Mouse (Mus musculus) gastrocnemius, postnatal 14 days (tissue): Measurements from ENCODE around the gene Pex3. TPM values are rescaled to one million over a fixed set of nuclear protein-coding genes. Genes with fewer than 3 reads are reported as not detected.

ENCODE experiments used
- DNase-seq: peaks from one replicate; pipeline ENCODE4 v3.0.0; 2021; ENCODE audit warnings: mixed read lengths
- intact Hi-C: fragments of 180-260 bp; cut with DNase I; formaldehyde crosslinking; loops from one replicate; pipeline ENCODE4 v1.15.1; 2025; ENCODE audit warnings: low total_unique reads
- long read RNA-seq, 2 experiments: library from polyadenylated mRNA; stranded (forward); transcript quantifications; one replicate each; pipeline ENCODE4 v2.0.0; 2021
- total RNA-seq, 2 experiments: library from RNA; stranded (reverse); gene quantifications; 2 replicates each; pipeline ENCODE4 v1.2.3; 2021

Pex3 gene
- total RNA-seq, result 10 to 100 TPM; 12.3 to 12.8 TPM
- long read RNA-seq, experiment 1, transcript Pex3-201 (12 exons, 2,129 nt), result major isoform, 8 of 10 reads
- long read RNA-seq, experiment 1, partial matches to known transcripts, result 0 of 10 reads
- long read RNA-seq, experiment 1, other reads (novel, unspliced or antisense), result 1 of 10 reads
- long read RNA-seq, experiment 2, transcript Pex3-201 (12 exons, 2,129 nt), result major isoform, 12 of 13 reads
- long read RNA-seq, experiment 2, partial matches to known transcripts, result 0 of 13 reads
- long read RNA-seq, experiment 2, other reads (novel, unspliced or antisense), result 0 of 13 reads

DNA sequence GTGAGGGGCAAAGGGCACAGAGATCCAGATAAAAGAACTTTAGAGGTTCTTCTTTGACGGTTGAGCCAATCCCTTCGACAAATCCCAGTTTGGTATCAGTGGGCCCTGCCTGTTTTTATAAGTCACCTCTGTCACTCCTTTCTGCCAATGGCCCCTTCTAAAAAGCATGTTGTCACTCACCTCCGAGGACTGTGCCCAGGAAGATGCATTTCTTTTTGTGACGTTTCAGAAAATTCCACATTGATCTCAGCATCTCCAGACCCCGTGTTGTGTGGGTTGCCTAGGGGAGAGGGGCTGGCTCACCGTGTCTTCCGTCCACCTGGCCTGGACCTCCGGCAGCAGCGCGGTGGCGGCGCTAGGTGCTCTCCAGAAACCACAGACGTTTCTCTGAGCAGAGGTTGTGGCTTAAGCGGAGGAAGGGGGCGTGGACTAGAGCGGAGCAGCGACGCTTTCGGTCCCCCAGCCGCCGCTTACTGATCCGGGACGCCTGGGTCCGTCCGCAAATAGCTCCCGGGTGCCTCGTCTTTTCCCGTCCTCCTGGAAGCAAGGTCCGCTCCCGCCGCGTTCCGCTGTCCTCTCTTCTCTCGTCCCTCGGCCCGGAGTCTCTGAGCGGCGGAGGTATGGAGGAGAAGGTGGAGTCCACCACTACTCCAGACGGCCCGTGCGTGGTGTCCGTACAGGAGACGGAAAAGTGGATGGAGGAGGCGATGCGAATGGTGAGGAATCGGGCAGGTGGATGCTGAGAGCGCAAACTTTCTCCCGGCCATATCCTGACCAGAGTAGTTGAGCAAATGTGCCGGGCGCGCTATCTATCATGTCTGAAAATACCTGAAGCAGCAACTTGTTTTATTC lies at the start of gene Pex3, which contains the start of gene Adat2:
Gene Pex3, minus strand, starts transcription at position 497 of the 852 bp plus-strand sequence.
Gene Adat2, plus strand, starts transcription at position 249 of the 852 bp plus-strand sequence.
- intact Hi-C loops, result no loop called here
- DNase-seq, result peak; percentile 91

DNA sequence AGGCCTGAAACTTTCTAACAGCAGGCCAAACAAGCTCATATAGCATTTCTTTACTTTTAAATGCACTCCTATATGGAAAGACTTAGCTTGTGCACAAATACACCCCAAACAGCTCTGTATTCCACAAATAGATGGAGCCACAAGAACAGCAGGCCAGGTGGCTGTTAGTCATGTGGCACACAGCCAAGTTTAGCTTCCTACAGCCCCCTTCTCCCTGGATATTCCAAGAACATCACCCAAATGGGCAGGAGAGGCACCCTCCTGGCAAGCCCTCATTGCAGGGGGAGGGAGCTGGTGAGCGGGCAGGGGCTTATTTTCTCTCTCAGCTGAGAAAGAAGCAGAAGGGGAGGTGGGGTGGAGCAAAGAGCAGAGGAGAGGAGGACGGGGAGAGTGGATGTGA lies 48.0 kb upstream of the Pex3 start:
- intact Hi-C loops, result no loop called here
- no peak for DNase-seq

DNA sequence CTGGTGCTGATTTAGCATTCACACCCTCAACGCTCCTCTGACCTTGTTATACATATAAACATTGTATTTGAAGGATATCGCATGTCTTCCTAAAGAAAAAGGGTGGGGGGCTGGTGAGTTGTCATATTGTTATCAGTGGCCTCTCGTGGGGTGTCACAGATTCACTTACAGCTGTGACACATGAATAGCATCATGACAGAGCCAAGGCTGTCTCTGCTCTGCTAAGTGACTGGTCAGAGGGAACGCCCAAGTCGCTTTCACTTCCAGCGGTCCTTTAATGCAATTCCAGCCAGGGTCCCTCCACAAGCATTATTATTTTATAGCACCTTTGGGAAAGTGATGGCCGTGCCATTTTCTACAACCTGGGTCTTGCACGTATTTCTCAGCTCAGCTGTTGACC lies 44.5 kb upstream of the Pex3 start:
- intact Hi-C loops, result no loop called here
- no peak for DNase-seq

DNA sequence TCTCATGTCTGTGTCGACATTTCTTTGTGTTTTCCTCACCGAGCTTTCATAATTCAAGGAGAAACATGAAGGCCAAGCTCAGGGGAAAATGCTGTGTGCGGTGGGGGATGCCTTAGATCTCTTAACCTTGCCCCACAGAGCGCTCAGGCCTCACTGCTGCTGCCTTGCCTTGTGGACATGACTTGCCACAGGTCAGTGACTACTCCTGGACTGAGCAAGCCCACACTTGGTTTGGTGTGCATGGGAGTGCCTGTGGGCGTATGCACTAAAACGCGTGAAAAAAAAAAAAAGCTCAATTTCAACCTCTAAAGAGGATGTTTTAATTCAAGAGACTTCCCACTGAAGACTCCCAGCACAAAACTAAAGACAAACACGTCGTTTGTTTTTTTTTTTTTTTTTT lies 43.9 kb upstream of the Pex3 start:
- intact Hi-C loops, result no loop called here
- DNase-seq, result no peak

DNA sequence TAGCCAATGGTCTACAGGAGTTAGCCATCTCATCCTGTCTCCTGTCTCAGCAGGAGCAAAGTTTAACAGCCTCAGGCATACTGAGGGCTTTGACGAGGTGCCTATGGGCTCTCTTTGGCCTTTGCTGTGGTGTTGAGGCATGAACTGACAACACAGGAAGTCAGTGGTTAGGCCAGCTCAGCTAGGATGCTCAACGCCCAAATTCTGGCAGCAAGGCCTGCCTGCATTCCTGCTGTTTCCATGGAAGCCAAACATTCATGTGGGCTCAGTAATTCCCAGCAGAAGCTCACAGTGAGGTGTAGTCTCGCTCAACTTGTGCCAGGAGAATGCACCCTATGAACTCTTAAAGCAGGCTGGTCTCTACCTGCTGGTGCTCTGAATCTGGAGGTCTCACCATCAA lies 43.1 kb upstream of the Pex3 start:
- no peak for DNase-seq
- intact Hi-C loops, result no loop called here

DNA sequence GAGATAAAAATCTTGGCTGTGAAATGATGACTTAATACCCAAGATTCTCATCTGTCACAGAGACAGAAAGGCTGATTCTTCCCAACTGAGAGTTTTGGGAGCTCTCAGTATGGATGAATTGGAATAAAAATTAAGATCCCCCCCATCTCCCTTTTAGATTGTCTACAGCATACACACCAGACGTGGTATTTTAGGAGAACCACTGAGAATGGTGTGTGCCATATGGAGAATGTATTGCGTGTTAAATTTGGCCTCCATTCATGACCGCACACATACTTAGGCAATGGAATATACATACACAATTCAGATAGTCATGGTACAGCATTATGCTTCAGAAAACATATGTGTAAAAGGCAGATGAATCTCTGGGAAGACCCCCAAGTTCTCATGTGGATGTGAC lies 40.6 kb upstream of the Pex3 start:
- DNase-seq, result no peak
- intact Hi-C loops, result no loop called here

DNA sequence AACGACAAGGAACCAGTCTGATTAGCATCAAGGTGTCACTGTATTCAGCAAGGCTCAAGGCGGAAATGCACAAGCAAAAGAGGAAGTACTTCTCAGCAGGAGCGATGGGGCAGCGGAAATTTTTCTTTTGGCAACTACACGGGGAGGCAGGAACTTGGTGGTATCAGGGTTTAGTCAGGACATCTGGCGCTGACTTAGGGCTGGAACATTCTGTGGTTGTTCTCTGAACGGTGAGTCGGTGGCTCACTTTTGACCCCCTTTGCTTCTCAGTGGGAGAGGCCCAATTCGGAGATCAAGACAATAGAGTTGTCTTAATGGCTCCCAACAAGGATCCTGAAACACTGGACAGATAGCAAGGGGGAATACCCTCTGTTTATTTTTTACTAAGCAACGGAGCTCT lies 39.3 kb upstream of the Pex3 start:
- no peak for DNase-seq
- intact Hi-C loops, result no loop called here

DNA sequence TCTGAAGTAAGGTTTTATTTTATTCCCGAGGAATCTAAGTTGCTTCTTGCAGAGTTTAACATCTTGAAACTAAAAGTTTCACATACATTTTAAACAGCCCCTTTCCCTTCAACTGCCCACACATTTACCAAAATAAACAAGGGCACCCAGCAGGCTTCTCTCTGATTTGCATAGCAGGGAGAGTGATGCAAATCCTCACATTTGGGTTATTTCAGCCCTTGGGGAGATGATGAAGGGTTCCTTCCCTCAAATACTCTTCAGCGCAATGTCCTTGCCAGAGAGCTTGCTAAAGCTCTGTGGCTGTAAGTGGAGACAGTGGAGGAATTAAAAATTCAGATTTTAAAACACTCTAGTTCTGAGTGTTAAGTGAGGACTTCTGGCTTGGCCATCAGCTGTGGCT lies 35.0 kb upstream of the Pex3 start:
- intact Hi-C loops, result no loop called here
- no peak for DNase-seq

DNA sequence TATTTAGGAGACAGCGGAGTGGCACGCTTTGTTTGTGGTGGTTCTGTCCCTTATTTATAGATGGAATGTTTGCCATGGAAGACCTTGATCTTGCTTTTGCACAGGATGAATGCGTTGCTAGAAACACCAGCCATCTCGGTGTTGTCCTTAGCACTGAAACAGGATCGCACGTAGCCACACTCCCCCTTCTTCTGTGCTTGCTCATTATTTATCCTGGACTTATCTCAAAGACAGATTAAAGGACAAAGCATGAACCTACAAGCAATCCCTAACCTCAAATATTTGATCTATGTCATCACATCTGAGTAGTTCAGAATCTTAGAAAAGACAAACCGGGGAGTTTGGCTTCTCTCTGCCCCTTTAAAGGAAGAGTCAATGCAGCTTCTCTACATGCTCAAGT lies 24.2 kb upstream of the Pex3 start:
- DNase-seq, result no peak
- intact Hi-C loops, result no loop called here

DNA sequence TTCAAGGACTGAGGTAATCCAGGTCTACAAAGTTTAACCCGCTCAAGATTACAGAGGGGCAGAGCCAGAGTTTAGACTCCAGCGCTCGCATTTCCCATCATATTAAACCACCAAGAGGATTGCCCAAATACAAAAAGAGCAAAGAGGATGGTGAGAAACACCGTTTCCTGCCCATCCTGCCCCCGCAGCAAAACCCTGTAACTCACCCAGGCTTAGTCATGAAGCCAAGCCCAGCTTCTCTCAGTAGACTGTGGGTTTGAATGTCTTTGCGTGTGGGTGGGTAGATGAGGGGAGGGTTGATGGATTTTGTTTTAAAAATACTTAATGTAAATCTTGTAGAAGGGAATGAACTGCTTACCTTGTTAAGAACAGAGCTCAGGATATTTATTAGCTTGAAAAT lies 19.5 kb upstream of the Pex3 start:
- no peak for DNase-seq
- intact Hi-C loops, result no loop called here

DNA sequence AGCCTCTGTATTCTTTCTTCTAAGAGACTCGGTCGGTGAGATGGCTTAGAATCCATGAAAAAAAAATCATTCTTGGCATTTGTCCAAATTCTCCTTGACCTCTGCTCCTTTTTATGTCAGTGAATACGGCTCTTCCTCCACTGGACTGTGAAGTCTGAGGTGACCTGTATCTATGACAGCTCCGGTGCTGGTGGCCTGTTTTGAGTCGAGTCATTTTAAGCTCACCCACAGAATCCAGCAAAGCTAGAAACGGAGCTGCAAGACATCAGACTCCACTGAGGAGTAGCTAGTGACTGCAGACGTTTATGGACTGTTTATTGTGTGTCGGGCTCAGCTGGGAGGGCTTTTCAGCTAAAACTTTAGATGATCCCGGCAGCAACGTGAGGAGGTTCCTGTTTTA lies 19.1 kb upstream of the Pex3 start:
- DNase-seq, result no peak
- intact Hi-C loops, result no loop called here

DNA sequence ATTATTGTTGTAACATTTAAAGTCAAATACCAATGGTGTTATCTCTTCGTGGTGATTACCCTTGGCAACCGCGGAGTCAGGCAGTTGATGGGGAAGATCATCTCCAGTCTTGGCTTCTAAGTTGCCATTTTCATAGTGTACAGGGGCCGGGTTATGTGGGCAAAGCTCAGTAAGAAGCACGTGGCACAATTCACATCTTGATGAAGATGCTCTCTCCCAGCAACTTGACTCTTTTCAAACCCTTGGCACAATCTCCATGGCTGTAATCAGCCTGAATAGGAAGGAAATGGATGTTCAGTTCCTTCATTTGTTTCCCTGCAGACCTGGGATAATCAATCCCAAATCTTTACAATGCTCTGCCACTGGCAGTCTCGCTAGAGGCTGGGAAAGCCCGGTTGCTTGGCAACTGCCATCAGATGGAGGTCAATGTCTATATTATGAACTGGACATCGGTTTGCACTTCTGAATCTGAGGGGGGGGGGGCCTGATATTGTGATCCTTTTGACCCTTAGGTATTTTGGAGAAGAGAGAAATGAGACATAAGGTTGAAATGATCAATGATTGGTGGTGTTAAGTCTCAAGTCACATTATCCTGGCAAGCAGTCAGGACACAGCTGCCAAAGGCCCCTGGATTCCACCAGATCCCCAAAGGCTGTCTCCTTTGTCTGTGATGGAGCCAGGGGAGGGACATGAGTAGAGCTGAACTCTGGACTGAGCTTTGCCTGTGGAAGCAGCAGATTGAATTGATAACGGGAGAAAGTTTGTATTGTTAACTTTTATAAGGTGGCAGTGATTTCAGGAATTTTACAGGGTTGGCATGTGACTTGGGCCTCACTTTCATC lies 18.0 kb upstream of the Pex3 start:
- DNase-seq, result no peak
- intact Hi-C loops, result no loop called here

DNA sequence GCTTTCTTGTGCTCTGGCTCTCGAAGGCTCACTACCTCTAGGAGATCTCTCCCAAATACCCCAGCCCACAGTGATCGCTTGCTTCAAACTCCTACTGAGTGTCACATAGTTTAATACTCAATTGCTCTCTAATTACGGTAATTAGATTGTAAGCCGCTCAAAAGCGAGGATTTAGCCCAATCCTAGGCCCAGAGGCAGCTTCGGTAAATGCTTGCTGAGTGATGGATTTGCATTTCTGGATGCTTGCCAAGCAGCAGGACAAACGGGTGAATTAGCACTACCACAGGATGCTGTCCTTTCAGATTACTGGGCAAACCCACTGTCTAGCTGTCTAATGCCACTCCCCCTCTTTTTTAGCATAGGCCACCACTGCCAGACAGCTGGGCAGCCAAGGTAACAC lies 16.9 kb upstream of the Pex3 start:
- peak; percentile 16 for DNase-seq
- intact Hi-C loops, result loop anchor here (10.0 kb wide), 1 partner anchor 745 kb away; no protein-coding TSS in a partner anchor

DNA sequence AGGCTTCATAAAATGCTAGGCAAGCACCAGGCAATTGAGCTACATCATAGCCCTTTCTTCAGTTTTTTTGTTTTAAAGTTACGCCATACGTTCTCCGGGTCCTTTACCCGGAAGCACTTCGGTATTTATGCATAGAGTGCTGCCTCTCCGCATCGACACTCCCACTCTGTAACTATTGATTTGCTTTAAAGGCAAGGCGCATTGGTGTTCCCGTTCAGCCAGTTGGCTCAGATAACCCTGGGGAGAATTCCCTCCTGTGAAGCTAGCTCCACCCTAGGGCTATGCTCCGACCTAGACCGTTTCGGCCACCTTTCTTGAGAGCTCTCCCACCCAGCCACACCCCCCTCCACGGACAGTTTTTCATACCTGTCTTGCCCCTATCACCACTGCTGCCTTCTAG lies 13.5 kb upstream of the Pex3 start:
- intact Hi-C loops, result loop anchor here (10.0 kb wide), 1 partner anchor 748 kb away; no protein-coding TSS in a partner anchor

DNA sequence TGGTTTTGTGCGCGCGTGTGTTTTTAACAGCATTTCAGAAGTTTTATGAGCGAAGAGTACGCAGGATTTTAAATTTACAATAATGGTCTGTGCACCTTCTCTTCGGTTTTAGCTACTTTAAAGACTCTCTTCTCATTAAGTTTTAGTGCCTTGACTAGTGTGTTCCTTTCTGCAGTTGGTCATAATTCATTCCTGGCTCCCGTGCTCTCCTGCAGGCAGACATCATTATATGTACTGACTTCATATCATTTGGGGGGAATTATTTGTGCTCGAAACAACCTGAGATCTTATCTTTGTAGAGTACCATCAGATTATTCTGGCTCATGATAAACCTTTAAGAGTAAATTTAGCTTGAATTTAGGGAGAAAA lies 12.1 kb upstream of the Pex3 start:
- intact Hi-C loops, result loop anchor here (10.0 kb wide), 1 partner anchor 750 kb away; no protein-coding TSS in a partner anchor

More for the DNA sequence above, 13.5 kb upstream of the Pex3 start:
- DNase-seq, result no peak

DNA sequence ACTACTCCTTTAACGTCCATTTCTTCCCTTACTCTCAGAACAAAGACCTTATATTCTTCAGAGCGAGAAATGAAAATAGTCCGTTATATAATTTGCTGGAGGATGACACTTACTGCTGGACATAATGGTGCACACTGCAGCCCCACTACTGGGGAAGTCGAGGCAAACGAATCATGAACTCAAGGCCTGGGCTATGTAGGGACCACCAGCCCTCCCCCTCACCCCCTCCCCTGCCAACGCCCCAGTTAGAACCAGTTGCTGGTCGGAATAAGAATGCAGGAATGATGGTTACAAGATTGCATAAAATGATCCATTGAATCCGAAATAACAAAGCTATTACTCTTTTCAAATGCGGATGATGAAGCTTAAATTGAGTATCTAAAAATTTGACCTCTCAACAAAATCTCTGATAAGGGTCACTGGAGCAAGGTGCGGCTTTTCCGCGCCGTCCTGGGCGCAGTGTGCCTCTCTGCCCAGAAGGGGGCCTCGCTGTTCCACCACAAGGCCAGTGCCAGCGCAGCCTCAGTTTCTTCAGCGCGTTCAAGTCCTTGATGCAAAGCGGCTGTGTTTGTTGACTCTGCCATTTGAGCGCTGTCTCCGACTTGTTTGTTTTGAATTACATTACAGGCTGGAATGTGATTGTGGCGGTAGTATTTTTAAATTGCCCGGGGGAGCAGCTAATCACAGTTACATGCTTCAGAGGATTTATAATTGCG lies 11.6 kb upstream of the Pex3 start:
- peak; percentile 64 for DNase-seq
- intact Hi-C loops, result loop anchor here (5.0 to 10.0 kb wide), 2 partner anchors 638 to 750 kb away; no protein-coding TSS in a partner anchor

More for the DNA sequence above, 12.1 kb upstream of the Pex3 start:
- DNase-seq, result no peak

DNA sequence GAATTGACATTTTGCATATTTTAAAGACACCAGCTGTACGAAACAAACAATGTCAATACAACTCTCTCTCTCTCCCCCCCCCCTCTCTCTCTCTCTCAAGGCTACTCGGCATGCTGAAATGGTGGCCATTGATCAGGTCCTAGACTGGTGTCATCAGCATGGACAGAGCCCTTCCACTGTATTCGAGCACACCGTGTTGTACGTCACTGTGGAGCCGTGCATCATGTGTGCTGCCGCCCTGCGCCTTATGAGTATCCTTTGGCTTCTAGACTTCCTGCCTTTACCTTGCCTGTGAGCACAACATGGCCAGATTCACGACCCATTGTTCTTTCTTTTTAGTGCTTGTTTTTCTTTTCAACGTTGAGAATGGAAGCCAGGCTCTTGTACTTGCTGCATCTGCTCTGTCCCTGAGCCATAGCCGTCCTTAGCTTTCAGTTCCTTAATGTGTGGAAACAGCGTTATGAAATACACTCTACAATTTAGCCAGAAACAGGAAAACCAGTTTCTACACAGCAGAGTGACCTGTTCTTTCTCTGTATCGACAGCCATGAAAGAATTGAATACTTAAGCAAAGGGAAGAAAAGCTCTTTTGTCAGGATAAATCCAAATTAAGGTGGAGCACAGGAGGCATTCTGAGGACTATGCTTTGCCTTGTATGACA lies 7.2 kb upstream of the Pex3 start:
- intact Hi-C loops, result loop anchor here (5.0 to 10.0 kb wide), 2 partner anchors 642 to 755 kb away; no protein-coding TSS in a partner anchor
- DNase-seq, result no peak

DNA sequence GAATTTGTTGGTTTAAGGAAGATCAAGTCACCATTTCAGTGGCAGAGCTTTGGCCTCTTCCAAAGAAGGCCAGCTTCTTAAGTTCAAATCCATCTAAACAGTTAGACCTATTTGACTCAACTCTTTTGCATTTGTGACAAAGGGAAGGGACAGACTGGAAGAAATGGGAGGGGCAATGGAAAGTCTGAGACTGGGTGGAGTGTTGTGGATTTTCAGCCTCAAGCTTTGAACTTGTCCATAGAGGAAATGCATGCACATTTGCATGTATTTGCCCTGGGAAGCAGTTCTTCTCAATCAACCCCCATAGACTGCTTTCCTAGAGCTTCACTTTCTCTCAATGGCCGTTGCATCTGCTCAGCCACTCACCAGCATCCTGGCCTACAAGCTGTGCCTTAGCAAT lies 1.4 kb upstream of the Pex3 start:
- intact Hi-C loops, result no loop called here

More for the DNA sequence above, 1.4 kb upstream of the Pex3 start:
- DNase-seq, result no peak
